Mouse (Mus musculus): ENCODE data around the gene Disc1. TPM values are rescaled to one million over a fixed set of nuclear protein-coding genes. Genes with fewer than 3 reads are reported as not detected.

Disc1 gene
- polyA plus RNA-seq, 1 experiment = 1.5 TPM

- Histone ChIP-seq H3K4me3 (replicated peaks; ENCODE audit: control insufficient read depth, low read depth, low read length) (no peak overlapping the region), H3K27ac (ENCODE audit: control insufficient read depth, insufficient read depth, low read depth, low read length, poor library complexity) (no peak overlapping the region), H3K4me1 (ENCODE audit: control insufficient read depth, insufficient read depth, low read length) (no peaks in the 10 kb centered on the region)
- TF ChIP-seq CTCF (IDR thresholded peaks at IDR 0.05; ENCODE audit: control insufficient read depth, insufficient read depth, low read length) = peak; percentile 91
- TF ChIP-seq POLR2A (IDR thresholded peaks at IDR 0.05; ENCODE audit: borderline replicate concordance, control insufficient read depth, low read depth, low read length) = no peak
- WGBS = 22% methylated on average over 17 of the region's 17 CpGs
Observed at GRCm38 (mm10) chr8:125183548-125184451, 129.8 kb downstream of the Disc1 start.

GRCm38 (mm10) chr8:125184452-125184817 lies 130.4 kb downstream of the Disc1 start:
- 81% methylated on average over 9 of the region's 9 CpGs for WGBS
- TF ChIP-seq CTCF (IDR thresholded peaks at IDR 0.05; ENCODE audit: control insufficient read depth, insufficient read depth, low read length) (no peak), POLR2A (IDR thresholded peaks at IDR 0.05; ENCODE audit: borderline replicate concordance, control insufficient read depth, low read depth, low read length) (no peak)
- no peak overlapping the region for H3K4me3 ChIP-seq (replicated peaks; ENCODE audit: control insufficient read depth, low read depth, low read length)

GRCm38 (mm10) chr8:125184881-125185280 lies 130.9 kb downstream of the Disc1 start:
- H3K4me3 ChIP-seq (replicated peaks; ENCODE audit: control insufficient read depth, low read depth, low read length) = no peak overlapping the region
- WGBS = 82% methylated on average over 1 of the region's 1 CpGs
- no peak overlapping the region for H3K27ac ChIP-seq (ENCODE audit: control insufficient read depth, insufficient read depth, low read depth, low read length, poor library complexity)
- H3K4me1 ChIP-seq (ENCODE audit: control insufficient read depth, insufficient read depth, low read length) = no peaks in the 10 kb centered on the region
- TF ChIP-seq POLR2A (IDR thresholded peaks at IDR 0.05; ENCODE audit: borderline replicate concordance, control insufficient read depth, low read depth, low read length) (no peak), CTCF (IDR thresholded peaks at IDR 0.05; ENCODE audit: control insufficient read depth, insufficient read depth, low read length) (no peak)

More at GRCm38 (mm10) chr8:125184452-125184817, 130.4 kb downstream of the Disc1 start:
- no peaks in the 10 kb centered on the region for H3K4me1 ChIP-seq (ENCODE audit: control insufficient read depth, insufficient read depth, low read length)
- H3K27ac ChIP-seq (ENCODE audit: control insufficient read depth, insufficient read depth, low read depth, low read length, poor library complexity) = no peak overlapping the region

GRCm38 (mm10) chr8:125187044-125187443 lies 133.0 kb downstream of the Disc1 start:
- Histone ChIP-seq H3K27ac (ENCODE audit: control insufficient read depth, insufficient read depth, low read depth, low read length, poor library complexity) (no peak overlapping the region), H3K4me3 (replicated peaks; ENCODE audit: control insufficient read depth, low read depth, low read length) (no peak overlapping the region), H3K4me1 (ENCODE audit: control insufficient read depth, insufficient read depth, low read length) (no peaks in the 10 kb centered on the region)
- TF ChIP-seq POLR2A (IDR thresholded peaks at IDR 0.05; ENCODE audit: borderline replicate concordance, control insufficient read depth, low read depth, low read length) (no peak), CTCF (IDR thresholded peaks at IDR 0.05; ENCODE audit: control insufficient read depth, insufficient read depth, low read length) (no peak)
- WGBS = 57% methylated on average over 10 of the region's 10 CpGs

GRCm38 (mm10) chr8:125193701-125194100 lies 139.7 kb downstream of the Disc1 start:
- no peaks in the 10 kb centered on the region for H3K4me1 ChIP-seq (ENCODE audit: control insufficient read depth, insufficient read depth, low read length)
- TF ChIP-seq POLR2A (IDR thresholded peaks at IDR 0.05; ENCODE audit: borderline replicate concordance, control insufficient read depth, low read depth, low read length) = no peak
- TF ChIP-seq CTCF (IDR thresholded peaks at IDR 0.05; ENCODE audit: control insufficient read depth, insufficient read depth, low read length) = no peak
- no peak overlapping the region for H3K4me3 ChIP-seq (replicated peaks; ENCODE audit: control insufficient read depth, low read depth, low read length)
- 78% methylated on average over 5 of the region's 5 CpGs for WGBS
- H3K27ac ChIP-seq (ENCODE audit: control insufficient read depth, insufficient read depth, low read depth, low read length, poor library complexity) = no peak overlapping the region

GRCm38 (mm10) chr8:125195121-125195520 lies 141.1 kb downstream of the Disc1 start:
- H3K27ac ChIP-seq (ENCODE audit: control insufficient read depth, insufficient read depth, low read depth, low read length, poor library complexity) = no peak overlapping the region
- 81% methylated on average over 9 of the region's 9 CpGs for WGBS
- H3K4me1 ChIP-seq (ENCODE audit: control insufficient read depth, insufficient read depth, low read length) = no peaks in the 10 kb centered on the region
- no peak for TF ChIP-seq POLR2A (IDR thresholded peaks at IDR 0.05; ENCODE audit: borderline replicate concordance, control insufficient read depth, low read depth, low read length)
- no peak for TF ChIP-seq CTCF (IDR thresholded peaks at IDR 0.05; ENCODE audit: control insufficient read depth, insufficient read depth, low read length)
- no peak overlapping the region for H3K4me3 ChIP-seq (replicated peaks; ENCODE audit: control insufficient read depth, low read depth, low read length)

- TF ChIP-seq POLR2A (IDR thresholded peaks at IDR 0.05; ENCODE audit: borderline replicate concordance, control insufficient read depth, low read depth, low read length) (no peak), CTCF (IDR thresholded peaks at IDR 0.05; ENCODE audit: control insufficient read depth, insufficient read depth, low read length) (no peak)
- H3K27ac ChIP-seq (ENCODE audit: control insufficient read depth, insufficient read depth, low read depth, low read length, poor library complexity) = no peak overlapping the region
- H3K4me3 ChIP-seq (replicated peaks; ENCODE audit: control insufficient read depth, low read depth, low read length) = no peak overlapping the region
- 87% methylated on average over 14 of the region's 14 CpGs for WGBS
- H3K4me1 ChIP-seq (ENCODE audit: control insufficient read depth, insufficient read depth, low read length) = no peaks in the 10 kb centered on the region
Observed at GRCm38 (mm10) chr8:125196573-125197094, 142.6 kb downstream of the Disc1 start.

- Histone ChIP-seq H3K4me3 (replicated peaks; ENCODE audit: control insufficient read depth, low read depth, low read length) (no peak overlapping the region), H3K27ac (ENCODE audit: control insufficient read depth, insufficient read depth, low read depth, low read length, poor library complexity) (no peak overlapping the region), H3K4me1 (ENCODE audit: control insufficient read depth, insufficient read depth, low read length) (no peaks in the 10 kb centered on the region)
- TF ChIP-seq CTCF (IDR thresholded peaks at IDR 0.05; ENCODE audit: control insufficient read depth, insufficient read depth, low read length) = no peak
- WGBS = 72% methylated on average over 7 of the region's 7 CpGs
Observed at GRCm38 (mm10) chr8:125197341-125198002, 143.5 kb downstream of the Disc1 start.
